Mouse (Mus musculus) urinary bladder, postnatal 36 days (tissue): ENCODE results near the gene Usp16.
"Not testable (repeated sequence)": the region's sequence is repeated elsewhere in the genome, so short reads cannot be mapped to it uniquely, and the experiment has no call there.

Experiments
- DNase-seq, 2 experiments: peaks; one replicate each; pipeline ENCODE4 v3.0.0; 2022; ENCODE audit warnings: low spot score in 2 of 2, mixed read lengths in 1 of 2

Usp16 gene

DNA sequence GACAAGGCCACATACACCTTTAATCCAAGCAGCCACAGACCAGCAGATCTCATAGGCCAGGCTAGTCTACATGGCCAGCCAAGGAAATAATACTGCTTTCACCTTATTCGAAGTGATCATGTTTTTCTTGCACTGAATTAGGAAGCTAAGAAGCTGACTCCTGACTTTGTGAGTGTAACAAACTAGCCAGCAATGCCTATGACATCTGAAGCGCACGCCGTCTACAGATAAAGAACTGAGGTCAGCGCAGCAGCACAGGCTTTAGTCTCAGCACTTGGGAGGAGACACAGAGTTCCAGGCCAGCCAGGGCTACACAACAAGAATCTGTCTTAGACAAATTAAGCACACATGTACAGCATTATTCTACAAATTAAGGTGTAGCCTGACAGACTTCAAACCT, 32.2 kb downstream of the Usp16 start:
- no peak for DNase-seq

DNA sequence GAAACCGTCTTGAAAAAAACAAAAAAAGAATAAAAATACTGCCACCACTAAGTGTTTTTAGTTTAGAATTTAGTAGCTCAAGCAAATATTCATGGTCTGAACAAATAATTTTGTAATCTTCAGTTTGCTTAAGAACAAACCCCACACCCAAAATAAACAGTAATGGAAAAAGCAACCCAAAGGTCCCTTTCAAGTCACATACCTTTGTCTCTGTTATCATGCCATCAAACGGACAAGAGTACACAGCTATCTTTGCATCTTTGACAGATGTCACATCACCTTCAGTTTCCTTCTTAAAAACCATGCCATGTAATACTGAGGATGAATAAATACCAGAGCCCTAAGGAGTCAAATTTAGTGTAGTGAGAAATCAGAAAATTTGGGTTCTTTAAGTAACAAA, 34.1 kb downstream of the Usp16 start:
- DNase-seq = no peak

DNA sequence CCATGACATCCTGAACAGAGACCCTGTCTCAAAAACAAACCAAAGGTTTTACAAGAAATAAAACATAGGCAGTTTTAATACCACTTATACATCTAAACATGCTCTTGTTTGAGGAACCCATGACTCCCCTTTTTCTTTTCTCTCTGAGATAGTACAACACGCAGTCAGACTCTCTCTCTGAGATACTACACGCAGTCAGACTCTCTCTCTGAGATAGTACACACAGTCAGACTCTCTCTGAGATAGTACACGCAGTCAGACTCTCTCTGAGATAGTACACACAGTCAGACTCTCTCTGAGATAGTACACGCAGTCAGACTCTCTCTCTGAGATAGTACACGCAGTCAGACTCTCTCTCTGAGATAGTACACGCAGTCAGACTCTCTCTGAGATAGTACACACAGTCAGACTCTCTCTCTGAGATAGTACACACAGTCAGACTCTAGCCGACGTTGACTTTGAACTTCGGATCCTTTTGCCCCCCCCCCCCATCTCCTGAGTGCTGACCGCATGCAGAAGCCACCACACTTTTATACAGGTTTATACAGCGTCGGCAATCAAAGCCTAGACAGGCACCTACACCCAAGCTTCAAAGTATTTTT, 37.8 kb downstream of the Usp16 start:
- not testable (repeated sequence) for DNase-seq

DNA sequence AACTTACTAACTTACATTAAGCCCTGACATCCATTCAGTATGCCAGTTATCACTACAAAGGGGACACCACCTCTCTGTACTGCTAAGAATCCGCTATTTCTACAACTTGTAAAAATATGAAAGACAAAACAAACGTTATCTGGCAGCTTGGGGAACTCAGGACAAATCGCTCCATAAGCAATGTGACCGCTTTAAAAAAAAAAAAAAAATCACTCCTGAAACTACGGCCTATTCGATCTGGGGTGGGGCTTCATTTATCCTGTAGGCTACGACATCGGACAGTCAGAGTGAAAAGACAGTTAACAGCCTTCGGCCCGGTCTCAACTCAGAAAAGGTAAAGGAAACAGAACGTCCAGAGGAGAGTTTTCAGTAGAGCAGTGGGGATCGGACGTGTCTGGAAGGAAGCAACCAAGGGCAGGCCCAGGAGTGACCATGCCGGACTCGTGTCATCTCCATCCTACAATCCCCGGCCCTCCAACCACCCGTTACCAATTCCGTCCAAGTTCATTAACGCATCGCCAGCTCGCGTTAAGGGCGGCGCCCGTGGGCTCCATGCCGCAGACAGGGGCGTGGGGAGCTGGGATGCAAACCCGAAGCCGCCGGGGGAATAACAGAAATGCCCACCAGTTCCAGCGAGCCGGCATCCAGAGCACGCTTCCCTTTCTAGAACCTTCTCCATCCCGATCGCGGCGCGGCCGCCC, 40.6 kb downstream of the Usp16 start:
- DNase-seq = peak in 1 of 2 experiments; percentile 15

DNA sequence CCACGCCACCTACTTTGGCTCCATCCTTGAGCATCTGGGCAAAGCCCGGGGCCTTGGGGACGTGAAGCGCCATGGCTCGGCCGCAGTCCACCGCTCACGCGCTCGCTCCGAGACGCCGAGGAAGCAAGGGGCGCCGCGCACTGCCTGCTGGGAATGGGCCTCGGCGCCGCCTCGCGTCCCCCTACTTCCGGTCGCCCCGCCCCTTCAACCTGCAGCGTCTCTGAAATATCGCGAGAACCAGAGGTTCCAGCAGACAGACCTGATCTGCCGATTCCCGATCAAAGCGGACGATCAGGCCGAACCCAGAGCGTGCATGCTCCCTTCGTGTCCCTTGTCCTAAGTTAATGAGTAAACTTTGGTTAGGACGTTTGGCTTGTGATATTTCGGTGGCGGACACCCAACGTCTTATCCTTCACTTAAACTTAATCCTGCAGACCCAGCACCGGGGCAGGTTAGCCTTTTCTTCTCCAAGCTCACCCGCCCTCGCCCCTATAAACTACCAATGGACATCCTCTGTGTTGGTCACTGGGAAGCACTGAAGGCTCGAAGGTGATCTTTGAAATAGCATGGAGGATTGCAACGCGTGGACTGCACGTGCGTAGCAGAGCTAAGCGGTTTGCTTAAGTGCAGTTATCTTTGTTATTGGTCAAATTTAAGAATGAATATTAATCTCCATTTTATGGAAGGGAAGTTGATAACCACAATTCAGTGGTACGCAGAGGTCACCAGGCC, 41.4 kb downstream of the Usp16 start, which contains the start of gene Cct8:
Gene Cct8, minus strand, starts transcription at position 158 of the 732 bp plus-strand sequence.
- DNase-seq = peak; percentile 93 to 97

DNA sequence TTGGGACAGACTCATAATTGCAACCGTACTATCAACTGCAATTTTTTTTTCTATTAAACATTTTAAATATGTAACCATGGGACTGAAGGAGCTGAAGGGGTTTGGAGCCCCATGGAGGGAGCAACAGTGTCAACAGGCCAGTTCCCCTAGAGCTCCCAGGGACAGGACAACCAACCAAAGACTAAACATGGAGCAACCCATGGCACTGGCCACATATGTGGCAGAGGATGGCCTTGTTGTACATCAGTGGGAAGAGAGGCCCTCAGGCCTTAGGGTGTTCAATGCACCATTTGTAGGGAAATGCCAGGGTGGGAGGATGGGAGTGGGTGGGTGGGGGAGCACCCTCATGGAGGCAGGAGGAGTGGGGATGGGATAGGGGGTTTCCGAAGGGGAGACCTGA, 42.2 kb downstream of the Usp16 start:
- no peak for DNase-seq

DNA sequence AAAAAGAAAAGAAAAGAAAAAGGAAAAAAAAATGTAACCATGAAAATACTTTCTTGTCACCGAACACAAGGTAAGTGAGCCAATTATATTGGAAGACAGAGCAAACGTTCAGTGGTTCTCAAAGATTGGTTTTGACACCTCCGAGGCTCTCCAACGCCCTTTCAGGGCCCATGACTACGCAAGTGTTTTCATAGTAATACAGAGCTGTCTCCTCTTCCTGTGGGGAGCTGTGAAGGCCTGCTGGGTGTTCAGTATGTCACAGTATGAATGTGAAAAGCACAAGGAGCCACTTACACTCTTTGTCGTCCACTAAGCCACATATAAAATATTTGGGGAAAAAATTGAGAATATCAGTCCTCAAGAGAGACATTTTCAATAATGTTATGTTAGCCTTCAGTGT, 42.7 kb downstream of the Usp16 start:
- no peak for DNase-seq

DNA sequence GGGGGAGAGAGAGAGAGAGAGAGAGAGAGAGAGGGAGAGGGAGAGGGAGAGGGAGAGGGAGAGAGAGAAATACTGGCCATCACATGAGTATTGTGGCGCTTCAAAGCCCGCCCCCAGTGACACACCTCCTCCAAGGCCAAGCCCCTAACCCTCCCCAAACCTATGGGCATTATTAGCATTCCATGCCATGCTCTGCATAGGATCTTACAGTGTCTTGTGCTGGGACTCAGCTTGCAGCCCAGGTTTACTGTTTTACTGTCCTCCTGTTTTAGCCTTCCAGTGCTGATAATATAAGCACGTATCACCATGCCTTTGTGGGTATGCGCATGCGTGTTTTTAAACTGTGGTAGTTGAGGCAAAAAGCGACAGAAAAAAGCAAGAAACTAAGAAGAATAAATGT, 45.1 kb downstream of the Usp16 start:
- no peak for DNase-seq

DNA sequence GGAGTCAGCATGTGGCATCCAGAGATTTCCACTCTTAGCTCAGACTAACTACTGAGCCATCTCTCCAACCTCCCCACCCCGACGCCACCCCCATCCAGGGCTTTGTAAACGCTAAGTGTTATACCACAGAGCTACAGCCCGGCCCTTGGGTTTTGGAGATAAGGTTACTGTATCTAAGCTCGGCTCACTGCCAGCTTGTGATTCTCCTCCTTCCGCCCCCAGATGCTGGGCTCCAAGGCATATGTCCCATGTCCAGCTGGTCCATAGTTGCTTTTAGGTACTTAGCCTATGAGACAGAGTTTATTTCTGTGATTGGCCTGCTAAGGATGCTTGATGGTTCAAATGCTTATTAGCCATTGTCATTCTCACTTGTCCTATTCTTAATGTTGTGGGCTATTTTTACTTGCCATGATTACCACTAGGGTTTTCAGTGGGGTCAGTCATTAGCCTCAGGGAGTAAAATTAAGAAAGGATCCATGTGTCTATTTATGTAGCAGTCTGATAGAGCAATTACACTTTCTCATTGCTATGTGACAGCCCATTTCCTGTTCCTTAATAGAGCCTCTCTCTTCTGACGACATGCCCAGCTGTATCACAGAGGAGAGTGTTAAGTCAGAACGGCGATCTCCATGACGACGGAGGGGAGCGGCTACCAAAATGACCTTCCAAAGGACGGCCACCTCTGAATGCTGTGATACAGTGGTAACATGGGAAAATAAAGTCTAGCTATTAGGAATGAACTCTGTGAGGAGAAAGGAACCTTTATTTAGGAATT, 47.0 kb downstream of the Usp16 start:
- no peak for DNase-seq

DNA sequence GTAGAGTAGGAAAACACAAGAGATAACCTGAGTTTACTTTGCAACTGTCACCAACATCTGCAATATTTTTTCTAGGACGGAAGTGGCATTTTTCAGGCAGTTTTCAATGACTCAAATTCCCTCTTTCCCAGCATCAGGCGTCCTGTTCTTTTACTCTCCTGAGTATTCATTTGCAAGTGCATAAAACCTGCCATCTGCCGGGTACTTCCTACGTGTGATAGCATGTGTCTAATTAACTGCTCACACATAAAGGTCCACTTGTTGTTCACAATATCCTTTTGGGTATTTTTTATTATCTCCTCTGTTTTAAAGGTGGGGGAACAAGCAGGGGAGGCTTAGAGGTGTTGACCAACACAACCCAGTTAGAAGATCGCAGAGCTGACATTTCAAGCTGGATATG, 57.2 kb downstream of the Usp16 start:
- DNase-seq = no peak

DNA sequence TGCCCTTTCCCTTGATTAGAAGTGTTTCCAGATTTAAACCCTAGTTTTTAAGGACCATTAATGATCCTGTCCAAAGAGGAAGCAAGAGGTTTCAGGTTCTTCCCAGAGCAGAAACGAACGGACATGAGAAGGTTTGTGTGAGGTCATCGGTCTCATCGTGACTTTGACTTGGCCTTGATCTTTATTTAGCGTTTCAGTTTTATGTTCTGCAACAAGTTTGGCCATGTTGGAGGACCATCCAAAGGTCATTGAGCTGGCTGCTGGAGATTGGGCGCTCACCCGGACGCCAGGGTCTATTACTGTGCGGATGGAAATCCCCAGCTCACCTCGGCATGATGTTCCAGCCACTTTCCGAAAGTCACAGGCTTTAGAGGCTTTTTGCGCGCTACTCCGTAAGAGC, 57.8 kb downstream of the Usp16 start:
- no peak for DNase-seq

DNA sequence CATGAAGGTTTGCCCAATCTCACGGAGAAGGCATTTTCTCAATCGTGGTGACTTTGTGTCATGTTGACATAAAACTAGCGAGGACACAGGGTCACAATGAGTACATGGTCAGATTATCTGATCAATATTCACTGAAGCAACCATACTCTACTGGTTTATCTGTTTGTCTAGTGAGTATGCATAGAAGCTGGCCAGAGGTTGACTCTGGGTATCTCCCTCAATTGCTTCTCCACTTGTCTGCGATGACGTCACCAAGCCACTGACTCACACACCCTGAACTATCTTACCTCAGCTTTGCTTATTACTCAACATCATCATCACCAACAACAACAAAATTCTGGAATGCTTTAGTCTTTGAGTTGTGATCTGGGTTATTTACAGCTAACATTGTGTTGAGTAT, 69.7 kb downstream of the Usp16 start:
- DNase-seq = no peak

DNA sequence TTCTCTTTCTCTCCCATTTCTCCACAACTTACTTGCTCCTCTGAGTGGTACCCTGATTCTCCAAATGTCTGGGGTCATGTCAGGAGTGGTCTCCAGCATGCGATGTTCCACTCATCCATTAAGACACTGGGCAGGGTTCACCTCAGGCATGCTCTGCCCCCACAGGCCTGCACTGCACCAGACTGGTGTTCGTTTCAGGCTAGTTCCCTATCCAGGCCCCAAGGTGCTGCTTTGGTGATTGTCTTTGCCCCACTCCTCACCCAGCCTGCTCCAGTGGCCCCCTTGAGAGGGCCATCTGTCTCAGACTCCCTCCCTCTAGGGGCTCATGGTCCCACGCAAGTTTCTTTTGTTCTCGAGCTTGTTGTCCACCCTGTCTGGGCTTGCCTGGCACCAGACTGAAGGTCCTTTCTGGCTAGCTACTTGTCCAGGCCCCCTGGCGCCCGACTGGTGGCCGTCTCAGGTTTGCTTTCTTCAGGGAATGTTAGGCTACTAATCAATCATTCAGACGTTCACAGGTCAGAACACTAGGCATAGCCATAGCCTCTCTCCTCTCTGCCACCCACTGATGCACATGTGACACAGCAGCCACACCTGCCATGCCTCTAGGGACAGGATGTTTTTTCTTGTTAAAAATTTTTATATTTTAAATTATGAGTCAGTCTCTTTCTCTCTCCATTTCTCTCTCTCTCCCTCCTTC, 73.2 kb downstream of the Usp16 start:
- DNase-seq = no peak

DNA sequence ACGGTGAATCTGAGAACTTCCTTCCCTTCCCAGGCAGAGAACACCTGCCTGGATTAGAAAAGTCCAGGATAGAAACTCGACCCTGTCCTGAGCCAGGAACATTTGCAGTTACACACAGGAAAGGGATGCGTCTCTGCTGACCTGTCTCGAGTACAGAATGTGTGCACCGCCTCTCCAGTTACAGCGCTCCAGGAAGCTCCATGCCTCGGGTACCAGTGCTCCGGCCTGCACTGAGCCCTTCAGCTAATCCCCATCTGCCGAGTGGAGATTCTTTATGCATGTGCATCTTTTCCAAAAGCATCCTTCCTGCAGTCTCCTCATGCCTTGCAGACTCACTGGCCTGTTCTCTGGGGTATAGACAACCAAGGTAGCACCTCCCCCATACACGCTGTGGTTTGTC, 74.3 kb downstream of the Usp16 start:
- no peak for DNase-seq
